Mouse (Mus musculus): Measurements from ENCODE around the gene Gm4353.

GRCm38 (mm10) chr7:116092710-116093465 is 8.5 kb upstream of the Gm4353 start:
- TF ChIP-seq POLR2A (IDR thresholded peaks at IDR 0.05; ENCODE audit: low read depth, low read length) (peak; percentile 67), CTCF (IDR thresholded peaks at IDR 0.05; ENCODE audit: extremely low read depth, insufficient read length, insufficient replicate concordance, low read depth, low read length) (peak; percentile 41; the same call in 1 of the 2 replicates)

All from small intestine, adult 2 months (tissue).